Mouse (Mus musculus) frontal cortex, postnatal 36 days (tissue): ENCODE measurements around the gene Il17ra.

ENCODE experiments used
- DNase-seq, 2 experiments: peaks; one replicate each; pipeline ENCODE4 v3.0.0; 2022; ENCODE audit warnings: low spot score in 2 of 2

Il17ra gene

GRCm38 (mm10) chr6:120471991-120472441, 9.0 kb downstream of the Il17ra start:
- DNase-seq, result peak in 1 of 2 experiments; percentile 59

GRCm38 (mm10) chr6:120472455-120473140, 9.6 kb downstream of the Il17ra start:
- no peak for DNase-seq

- no peak for DNase-seq
These were observed 10.4 kb downstream of the Il17ra start for GRCm38 (mm10) chr6:120473427-120473826.

GRCm38 (mm10) chr6:120475288-120475687, 12.2 kb downstream of the Il17ra start:
- DNase-seq, result no peak

- no peak for DNase-seq
These were observed 16.3 kb downstream of the Il17ra start for GRCm38 (mm10) chr6:120479302-120479701.

GRCm38 (mm10) chr6:120480361-120480760, 17.3 kb downstream of the Il17ra start:
- peak in 1 of 2 experiments; percentile 85 for DNase-seq

- peak in 1 of 2 experiments; percentile 68 for DNase-seq
These were observed 18.5 kb downstream of the Il17ra start for GRCm38 (mm10) chr6:120481538-120481937.

GRCm38 (mm10) chr6:120482021-120482420, 19.0 kb downstream of the Il17ra start:
- DNase-seq, result no peak

- DNase-seq, result no peak
These were observed 19.7 kb downstream of the Il17ra start for GRCm38 (mm10) chr6:120482756-120483155.

GRCm38 (mm10) chr6:120483211-120483626, 20.2 kb downstream of the Il17ra start:
- DNase-seq, result peak; percentile 77 to 90

- DNase-seq, result no peak
These were observed 22.0 kb downstream of the Il17ra start for GRCm38 (mm10) chr6:120485038-120485437.

- no peak for DNase-seq
These were observed 23.0 kb downstream of the Il17ra start for GRCm38 (mm10) chr6:120486051-120486510.

- peak in 1 of 2 experiments; percentile 60 for DNase-seq
These were observed 25.6 kb downstream of the Il17ra start for GRCm38 (mm10) chr6:120488647-120489046.

GRCm38 (mm10) chr6:120489461-120489860, 26.4 kb downstream of the Il17ra start:
- DNase-seq, result no peak

GRCm38 (mm10) chr6:120491064-120491463, 28.0 kb downstream of the Il17ra start:
- no peak for DNase-seq

GRCm38 (mm10) chr6:120491862-120492498, 28.9 kb downstream of the Il17ra start:
- no peak for DNase-seq

GRCm38 (mm10) chr6:120492499-120493373, 29.7 kb downstream of the Il17ra start:
- DNase-seq, result no peak

GRCm38 (mm10) chr6:120493374-120494181, 30.5 kb downstream of the Il17ra start, which contains the start of gene Tmem121b:
Gene Tmem121b, minus strand, starts transcription at chr6:120493807.
- peak; percentile 91 to 93 for DNase-seq

- DNase-seq, result no peak
These were observed 33.5 kb downstream of the Il17ra start for GRCm38 (mm10) chr6:120496544-120496943.

- DNase-seq, result peak; percentile 67 to 87
These were observed 41.0 kb downstream of the Il17ra start for GRCm38 (mm10) chr6:120504051-120504450.

GRCm38 (mm10) chr6:120505531-120505930, 42.5 kb downstream of the Il17ra start:
- no peak for DNase-seq
